11 mouse cellular contexts compared by ENCODE assay signal in the genomic region with DNA sequence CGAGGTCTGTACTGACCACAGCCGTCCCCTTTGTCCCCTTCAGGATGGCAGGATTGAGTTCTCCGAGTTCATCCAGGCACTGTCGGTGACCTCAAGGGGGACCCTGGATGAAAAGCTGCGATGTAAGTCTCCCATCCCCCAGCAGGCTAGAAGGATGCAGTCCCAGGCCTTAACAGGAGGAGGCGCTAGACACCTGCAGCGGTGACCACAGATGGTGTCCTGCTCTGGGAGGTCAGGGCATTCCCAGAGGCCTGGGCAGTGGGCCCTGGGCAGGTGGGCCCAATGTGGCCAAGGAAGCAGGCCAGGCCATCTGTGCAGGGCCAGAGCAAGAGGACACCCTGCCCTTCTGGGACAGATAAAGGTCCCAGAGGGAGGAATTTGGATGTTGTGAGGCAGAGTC. TPM values are rescaled to one million over a fixed set of nuclear protein-coding genes. Genes with fewer than 3 reads are reported as not detected.
DNase-seq lines count a peak whose midpoint lies in the region; ATAC-seq and TF ChIP-seq lines count a peak whose summit lies in the region.
"Had no signal": no experiment of that assay in that cellular context is flagged by ENCODE, and none has a peak within 500 bp of the region (broad histone marks: within the 10 kb centered on the region; RNA-seq: fewer than 3 reads in every experiment).

No protein-coding gene starts in this region.

- H3K36me3 ChIP-seq in kidney, adult 2 months (ENCODE audit: control insufficient read depth, insufficient read depth, low read length) = no peaks in the 10 kb centered on the region
- H3K36me3 ChIP-seq in midbrain, embryonic 10.5 days = peaks cover 84% of the 10 kb centered on the region

- no peak overlapping the region for H3K27ac ChIP-seq in kidney, adult 2 months (ENCODE audit: insufficient read depth, low read depth, low read length)
- no peak overlapping the region for H3K27ac ChIP-seq in midbrain, embryonic 10.5 days (replicated peaks)

- no peak overlapping the region for H3K4me3 ChIP-seq in kidney, adult 2 months (ENCODE audit: insufficient read depth, low read depth, low read length)
- no peak overlapping the region for H3K4me3 ChIP-seq in midbrain, embryonic 10.5 days

- TF ChIP-seq POLR2A in kidney, adult 2 months (IDR thresholded peaks at IDR 0.05; ENCODE audit: low read depth, low read length) = no peak
- no peak for TF ChIP-seq POLR2A in brain, embryonic 14.5 days (IDR thresholded peaks at IDR 0.05; ENCODE audit: borderline replicate concordance, extremely low read depth, insufficient read depth, insufficient read length, poor library complexity, severe bottlenecking)

- H3K4me1 ChIP-seq in kidney, adult 2 months (ENCODE audit: control insufficient read depth, insufficient read depth, low read length) = no peaks in the 10 kb centered on the region
- peaks cover 5% of the 10 kb centered on the region; the same call in 1 of the 2 replicates for H3K4me1 ChIP-seq in midbrain, embryonic 10.5 days

- no peak for ATAC-seq in CD4-positive, CD25-positive, alpha-beta regulatory T cell, adult 4 months

- DNase-seq in CD4-positive, CD25-positive, alpha-beta regulatory T cell, adult 2 months (ENCODE audit: low read depth, low spot score) = peak; percentile 24
- no peak for DNase-seq in kidney, adult 2 months
- no peak for DNase-seq in kidney, postnatal 14 days
- peak; percentile 24 for DNase-seq in A20 (ENCODE audit: low read depth, low spot score)
- DNase-seq in brain, embryonic 14.5 days (ENCODE audit: low read depth) = no peak
- DNase-seq in adrenal gland, adult 2 months = no peak
- DNase-seq in midbrain, embryonic 10.5 days (ENCODE audit: low spot score) = no peak
- DNase-seq: kidney, adult 18-20 months; layer of hippocampus, postnatal 36 days; thymus, postnatal 36 days had no signal

- H3K27me3 ChIP-seq in kidney, adult 2 months (replicated peaks; ENCODE audit: control insufficient read depth, insufficient read depth, low read length) = no peaks in the 10 kb centered on the region
- no peaks in the 10 kb centered on the region for H3K27me3 ChIP-seq in midbrain, embryonic 10.5 days (ENCODE audit: low read depth, poor library complexity, severe bottlenecking)

- 67% methylated on average over 7 of the region's 7 CpGs for WGBS in kidney, adult 2 months
- WGBS in midbrain, embryonic 10.5 days = 46% methylated on average over 7 of the region's 7 CpGs

- no peaks in the 10 kb centered on the region for H3K9me3 ChIP-seq in midbrain, embryonic 10.5 days (replicated peaks)

- peak; percentile 26; the same call in 1 of the 2 replicates for TF ChIP-seq CTCF in kidney, adult 2 months (conservative IDR thresholded peaks at IDR 0.05; ENCODE audit: insufficient read depth, insufficient read length, low read depth, low read length)
- TF ChIP-seq CTCF in brain, embryonic 14.5 days (IDR thresholded peaks at IDR 0.05; ENCODE audit: borderline replicate concordance, extremely low read depth, insufficient read depth, insufficient read length) = peak; percentile 41; the same call in 1 of the 2 replicates

RNA-seq across cellular contexts. Expression of gene Hmcn2, which starts 31.9 kb away (rescaled TPM):
- under 1 TPM; 0.36 to 0.48 TPM for polyA plus RNA-seq in CD4-positive, CD25-positive, alpha-beta regulatory T cell, adult 4 months (2017; shearing (Covaris generic))
- polyA plus RNA-seq in kidney, adult 2 months (2012; rRNA removed) = 14.3 and 16.4 TPM in 2 replicates
- 0.44 and 0.96 TPM in 2 replicates for polyA plus RNA-seq in brain, embryonic 14.5 days (2012; rRNA removed)
- total RNA-seq in adrenal gland, adult 2 months (2021) = under 1 TPM; 0.93 to 0.95 TPM
- polyA plus RNA-seq in adrenal gland, adult 2 months (2012; rRNA removed) = 8.3 and 9.4 TPM in 2 replicates
- 0.06 TPM in 1 of 2 replicates, not detected in the other for polyA plus RNA-seq in midbrain, embryonic 10.5 days (2016; fragmentation: Nextera tagmentation; extraction: Ambion mirVana)

RNA-seq across cellular contexts. Expression of gene Ncs1, which starts 36.6 kb away (rescaled TPM):
- 1 to 10 TPM in 1 of 2 experiments, under 1 TPM in 1; 0.63 to 1.4 TPM for polyA plus RNA-seq in CD4-positive, CD25-positive, alpha-beta regulatory T cell, adult 4 months (2017; shearing (Covaris generic))
- polyA plus RNA-seq in kidney, adult 2 months (2012; rRNA removed) = 3.5 and 3.9 TPM in 2 replicates
- polyA plus RNA-seq in brain, embryonic 14.5 days (2012; rRNA removed) = 56.1 and 93.6 TPM in 2 replicates
- total RNA-seq in adrenal gland, adult 2 months (2021) = 10 to 100 TPM in 1 of 2 experiments, 1 to 10 TPM in 1; 3.0 to 12.8 TPM
- 2.9 and 3.9 TPM in 2 replicates for polyA plus RNA-seq in adrenal gland, adult 2 months (2012; rRNA removed)
- 48.6 and 66.5 TPM in 2 replicates for polyA plus RNA-seq in midbrain, embryonic 10.5 days (2016; fragmentation: Nextera tagmentation; extraction: Ambion mirVana)

Comparison
In these comparisons a context has a peak if more than half of its experiments do, and no peak if none do; other contexts are left out.
1. DNase-seq: peak in CD4-positive, CD25-positive, alpha-beta regulatory T cell, adult 2 months (single experiment) and A20 (single experiment); none in kidney, adult 2 months (single experiment), kidney, postnatal 14 days (single experiment), brain, embryonic 14.5 days (single experiment), adrenal gland, adult 2 months (single experiment) and midbrain, embryonic 10.5 days (single experiment).
2. RNA of gene Ncs1, which starts 36.6 kb away (polyA plus RNA-seq): 56.1 to 93.6 TPM in brain, embryonic 14.5 days and 48.6 to 66.5 TPM in midbrain, embryonic 10.5 days; 3.5 to 3.9 TPM in kidney, adult 2 months, 2.9 to 3.9 TPM in adrenal gland, adult 2 months and 0.63 to 1.4 TPM in CD4-positive, CD25-positive, alpha-beta regulatory T cell, adult 4 months; every median in the first group is over 10 times any median in the second.